Mouse (Mus musculus): ENCODE results near the gene Fmn2. TPM values are rescaled to one million over a fixed set of nuclear protein-coding genes. Genes with fewer than 3 reads are reported as not detected.

Fmn2 gene
- total RNA-seq, 4 experiments from 2014 or later = 5.9 to 6.7 (median 6.5) TPM

GRCm38 (mm10) chr1:174669132-174669531 is 167.5 kb downstream of the Fmn2 start:
- no peak for DNase-seq

- no peak for DNase-seq
Observed at GRCm38 (mm10) chr1:174670846-174671245, 169.2 kb downstream of the Fmn2 start.

- DNase-seq = peak; percentile 4
Observed at GRCm38 (mm10) chr1:174674586-174674985, 173.0 kb downstream of the Fmn2 start.

GRCm38 (mm10) chr1:174675316-174675715 is 173.7 kb downstream of the Fmn2 start:
- DNase-seq = no peak

- no peak for DNase-seq
Observed at GRCm38 (mm10) chr1:174676187-174676586, 174.6 kb downstream of the Fmn2 start.

- DNase-seq = no peak
Observed at GRCm38 (mm10) chr1:174677211-174677610, 175.6 kb downstream of the Fmn2 start.

- no peak for DNase-seq
Observed at GRCm38 (mm10) chr1:174689301-174689700, 187.7 kb downstream of the Fmn2 start.

- DNase-seq = no peak
Observed at GRCm38 (mm10) chr1:174700871-174701270, 199.2 kb downstream of the Fmn2 start.

- DNase-seq = no peak
Observed at GRCm38 (mm10) chr1:174701835-174702234, 200.2 kb downstream of the Fmn2 start.

- DNase-seq = no peak
Observed at GRCm38 (mm10) chr1:174703909-174704308, 202.3 kb downstream of the Fmn2 start.

- DNase-seq = no peak
Observed at GRCm38 (mm10) chr1:174719729-174720458, 218.3 kb downstream of the Fmn2 start.

GRCm38 (mm10) chr1:174728771-174729170 is 227.1 kb downstream of the Fmn2 start:
- no peak for DNase-seq

- DNase-seq = no peak
Observed at GRCm38 (mm10) chr1:174732715-174733114, 231.1 kb downstream of the Fmn2 start.

GRCm38 (mm10) chr1:174738958-174739357 is 237.3 kb downstream of the Fmn2 start:
- no peak for DNase-seq

- no peak for DNase-seq
Observed at GRCm38 (mm10) chr1:174742667-174743066, 241.0 kb downstream of the Fmn2 start.

- DNase-seq = peak; percentile 6
Observed at GRCm38 (mm10) chr1:174748520-174748919, 246.9 kb downstream of the Fmn2 start.

- DNase-seq = no peak
Observed at GRCm38 (mm10) chr1:174750893-174751461, 249.4 kb downstream of the Fmn2 start.

GRCm38 (mm10) chr1:174759354-174759753 is 257.7 kb downstream of the Fmn2 start:
- no peak for DNase-seq

- no peak for DNase-seq
Observed at GRCm38 (mm10) chr1:174765757-174766156, 264.1 kb downstream of the Fmn2 start.

GRCm38 (mm10) chr1:174766852-174767251 is 265.2 kb downstream of the Fmn2 start:
- DNase-seq = no peak

GRCm38 (mm10) chr1:174771871-174772281 is 270.3 kb downstream of the Fmn2 start:
- DNase-seq = peak; percentile 23

- no peak for DNase-seq
Observed at GRCm38 (mm10) chr1:174781037-174781436, 279.4 kb downstream of the Fmn2 start.

- no peak for DNase-seq
Observed at GRCm38 (mm10) chr1:174788617-174789016, 287.0 kb downstream of the Fmn2 start.

- DNase-seq = no peak
Observed at GRCm38 (mm10) chr1:174811846-174812245, 310.2 kb downstream of the Fmn2 start.
